Mouse (Mus musculus) E14TG2a.4 (cell line): ENCODE measurements at regions not wholly inside any gene's neighbourhood (a gene's known extent, or its start where the extent isn't known, plus 50 kb on each side); places are given as distances from the start of the nearest gene placed in this dataset.

Source experiments
- CTCF ChIP-seq: conservative IDR thresholded peaks from 2 replicates; pipeline ENCODE4 v1.5.1; 2014; ENCODE audit warnings: low read length
- NANOG ChIP-seq: IDR thresholded peaks from 2 replicates; pipeline ENCODE4 v1.6.1; 2014; ENCODE audit warnings: borderline replicate concordance, low read length, mixed read lengths

GRCm38 (mm10) chr1:141716953-141717352 is 1471.0 kb downstream of the Kcnt2 start:
- TF ChIP-seq CTCF (no peak), NANOG (no peak)
